Mouse (Mus musculus): ENCODE data around the gene Tmem132c. TPM values are rescaled to one million over a fixed set of nuclear protein-coding genes. Genes with fewer than 3 reads are reported as not detected.

The Tmem132c gene
- polyA plus RNA-seq, 1 experiment from 2014 or later = 0.26 TPM

DNA sequence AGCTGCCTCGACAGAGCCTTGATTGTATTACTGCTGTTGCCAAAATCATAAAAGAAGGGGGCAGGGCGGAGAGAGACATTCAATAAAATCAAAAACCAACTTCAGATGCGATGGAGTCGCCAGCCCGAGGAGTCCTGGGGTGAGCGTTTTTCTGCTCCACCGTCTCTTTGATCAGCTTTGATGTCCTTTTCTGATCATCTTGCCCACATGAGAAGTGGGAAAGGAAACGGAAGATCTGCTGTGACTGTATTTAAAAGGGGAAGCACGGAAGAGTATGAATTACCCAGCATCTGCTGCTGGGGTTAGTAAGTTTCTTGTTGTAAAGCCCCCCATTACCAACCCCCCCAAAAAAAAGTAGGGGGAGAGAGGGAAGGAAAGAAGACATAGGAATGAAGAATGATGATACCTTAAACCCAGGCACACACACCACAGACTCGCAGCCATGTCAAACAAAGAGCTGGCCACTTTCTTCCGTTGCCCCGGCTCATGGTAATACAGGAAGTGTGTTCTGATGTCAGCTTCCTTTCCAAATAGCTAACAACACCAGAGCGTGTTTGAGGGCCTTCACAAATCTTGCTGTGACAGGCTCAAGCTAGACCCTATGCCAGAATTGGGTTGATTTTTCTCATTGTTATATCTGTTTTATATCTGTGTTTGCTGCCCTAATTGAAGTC is 243.3 kb downstream of the Tmem132c start:
- peak; percentile 56 for DNase-seq (ENCODE audit: low spot score)

DNA sequence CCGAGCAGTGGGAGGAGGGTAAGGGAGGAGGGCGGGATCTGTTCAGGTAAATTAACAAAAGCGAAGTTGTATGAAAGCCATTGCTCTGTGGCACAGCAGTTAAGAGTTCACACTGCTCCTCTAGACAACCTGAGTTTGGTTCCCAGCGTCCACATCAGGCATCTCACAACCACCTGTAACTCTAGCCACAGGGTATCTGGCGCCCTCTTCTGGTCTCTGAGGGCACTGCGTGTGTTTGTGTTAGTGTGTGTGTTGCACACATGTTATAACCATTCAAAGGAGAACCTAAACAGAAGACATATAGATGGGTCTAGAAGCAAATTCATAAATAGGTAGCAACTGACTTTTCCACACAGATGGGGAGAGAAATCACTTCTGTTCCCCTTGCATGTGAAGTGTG is 245.6 kb downstream of the Tmem132c start:
- no peak for DNase-seq (ENCODE audit: low spot score)

DNA sequence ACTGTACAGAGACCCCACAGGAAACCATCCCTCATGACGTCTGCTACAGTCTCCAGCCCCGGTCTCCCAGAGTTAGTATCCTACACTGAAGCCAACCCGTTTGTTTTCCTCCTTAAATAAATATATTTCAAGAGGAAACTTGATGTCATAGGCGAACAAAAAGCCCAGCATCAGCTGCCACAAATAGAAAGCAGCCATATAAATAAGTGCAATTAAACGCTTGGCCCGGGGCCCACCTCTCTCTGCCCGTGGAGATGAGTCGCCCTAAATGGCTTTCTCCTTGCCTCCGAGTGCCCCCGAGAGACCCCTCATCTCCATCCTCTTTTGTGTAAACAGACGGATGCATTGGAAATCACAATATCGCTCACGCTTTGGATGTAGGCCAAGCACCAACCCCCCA is 247.1 kb downstream of the Tmem132c start:
- no peak for DNase-seq (ENCODE audit: low spot score)

DNA sequence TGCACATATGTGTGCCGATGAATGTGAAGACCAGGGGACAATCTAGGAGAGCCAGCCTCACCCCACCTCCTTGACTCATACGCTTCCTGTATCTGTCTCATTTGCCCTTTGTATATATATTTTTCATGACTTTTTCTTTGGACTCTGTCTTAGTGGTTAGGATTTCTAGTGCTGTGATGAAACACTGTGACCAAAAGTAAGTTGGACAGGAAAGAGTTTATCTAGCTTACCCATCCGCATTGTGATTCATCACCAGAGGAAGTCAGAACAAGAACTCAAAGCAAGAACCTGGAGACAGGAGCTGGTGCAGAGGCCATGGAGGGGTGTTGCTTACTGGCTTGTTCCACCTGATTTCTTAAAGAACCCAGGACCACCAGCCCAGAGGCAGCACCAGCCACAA is 250.1 kb downstream of the Tmem132c start:
- no peak for DNase-seq (ENCODE audit: low spot score)

DNA sequence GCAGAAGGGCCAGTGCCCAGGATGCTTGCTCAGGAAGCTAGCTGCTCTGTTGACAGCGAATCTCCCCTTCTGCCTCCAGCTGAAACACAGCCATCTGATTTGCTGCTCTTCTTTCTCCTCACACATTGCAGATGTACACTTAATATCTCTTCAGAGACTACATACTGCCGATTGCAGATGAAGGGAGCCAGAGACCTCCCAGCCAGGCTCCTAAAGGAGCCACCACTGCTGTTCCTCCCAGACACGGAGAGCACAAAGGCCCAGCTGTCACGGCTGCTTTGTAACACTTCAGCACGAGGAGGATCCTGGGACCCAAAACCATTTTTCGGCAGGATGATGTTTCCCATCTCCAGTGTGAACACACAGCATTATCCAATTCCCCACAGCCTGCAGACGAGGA is 255.3 kb downstream of the Tmem132c start:
- DNase-seq (ENCODE audit: low spot score) = no peak

DNA sequence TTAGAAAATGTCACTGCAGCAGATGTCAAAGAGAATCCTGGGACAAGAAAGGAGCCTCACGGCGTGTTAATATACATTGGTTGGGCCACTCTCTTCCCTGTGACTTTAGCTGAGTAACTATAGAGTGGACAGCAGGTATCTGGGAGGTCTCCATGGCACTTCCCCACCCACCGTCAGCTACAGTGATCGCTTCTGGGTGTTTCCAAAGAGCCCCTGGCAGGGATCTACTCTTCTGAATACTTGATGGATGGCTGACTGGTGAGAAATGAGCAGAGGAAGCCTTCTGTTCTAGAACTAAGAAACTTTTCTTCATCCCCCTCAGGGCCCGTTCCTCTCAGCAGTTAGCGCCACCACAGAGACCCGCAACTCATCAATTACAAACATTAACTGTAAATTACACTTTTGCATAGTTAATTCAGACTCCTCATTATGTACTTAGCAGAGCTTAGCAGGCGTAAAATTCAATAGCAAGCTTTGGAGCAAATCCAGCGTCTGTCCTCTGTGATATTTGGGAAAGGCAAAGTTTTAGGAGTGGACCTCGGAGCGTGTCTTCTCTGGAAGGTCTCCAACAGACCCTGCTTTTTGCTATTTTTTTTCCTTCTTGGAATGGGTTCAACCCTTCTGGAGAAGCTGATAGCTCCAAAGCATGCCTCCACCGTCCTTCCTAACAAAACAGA is 257.7 kb downstream of the Tmem132c start:
- no peak for DNase-seq (ENCODE audit: low spot score)

DNA sequence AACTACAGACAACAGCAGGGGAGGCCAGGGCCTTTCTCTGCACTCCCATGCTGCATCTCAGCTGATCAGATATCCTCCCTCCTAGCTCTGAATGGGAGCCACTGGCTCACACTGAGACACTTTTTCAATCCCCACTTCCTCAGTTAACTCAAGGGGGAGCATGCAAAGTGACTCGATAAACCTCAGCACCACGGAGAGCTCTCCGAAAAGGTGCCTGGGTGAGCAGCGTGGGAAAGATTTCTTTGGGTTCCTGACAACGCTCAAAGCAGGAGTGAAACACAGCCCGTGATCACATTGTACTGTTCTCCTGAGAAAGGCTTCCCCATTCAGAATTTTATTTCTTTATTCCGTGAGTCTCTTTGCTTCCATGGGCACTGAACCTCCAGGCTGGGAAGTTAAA is 261.2 kb downstream of the Tmem132c start:
- DNase-seq (ENCODE audit: low spot score) = no peak

DNA sequence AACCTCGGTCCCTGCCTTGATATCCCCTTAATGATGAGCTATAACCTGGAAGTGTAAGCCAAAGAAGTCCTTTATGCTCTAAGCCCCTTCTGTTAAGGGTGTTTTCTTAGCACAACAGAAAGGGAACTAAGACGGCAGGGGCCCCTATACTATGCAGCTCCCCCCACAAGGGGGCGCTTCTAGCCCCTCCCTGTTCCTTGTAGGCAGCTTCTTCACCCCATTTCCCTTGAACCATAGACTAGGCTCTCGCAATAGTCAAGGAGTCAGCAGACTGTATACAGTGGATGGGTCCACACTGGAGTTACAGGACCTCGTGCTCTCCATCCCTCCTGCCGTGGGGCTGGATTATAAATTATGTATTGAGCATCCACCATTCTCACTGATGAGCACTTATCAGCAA is 264.1 kb downstream of the Tmem132c start:
- no peak for DNase-seq (ENCODE audit: low spot score)

DNA sequence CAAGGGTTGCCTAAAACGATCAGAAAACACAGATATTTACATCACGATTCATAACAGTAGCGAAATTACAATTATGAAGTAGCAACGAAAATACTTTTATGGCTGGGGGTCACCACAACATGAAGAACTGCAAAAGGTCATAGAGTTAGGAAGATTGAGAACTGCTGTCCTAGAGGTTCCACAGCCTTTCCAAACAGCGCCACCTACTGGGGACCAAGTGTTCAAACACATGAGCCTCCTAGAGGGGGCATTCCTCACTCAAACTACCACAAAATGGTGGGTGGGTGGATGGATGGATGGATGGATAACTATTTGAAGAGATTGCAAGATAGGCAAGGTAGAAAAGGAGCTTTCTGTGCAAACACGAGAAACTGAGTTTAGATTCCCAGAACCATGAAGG is 270.0 kb downstream of the Tmem132c start:
- no peak for DNase-seq (ENCODE audit: low spot score)

DNA sequence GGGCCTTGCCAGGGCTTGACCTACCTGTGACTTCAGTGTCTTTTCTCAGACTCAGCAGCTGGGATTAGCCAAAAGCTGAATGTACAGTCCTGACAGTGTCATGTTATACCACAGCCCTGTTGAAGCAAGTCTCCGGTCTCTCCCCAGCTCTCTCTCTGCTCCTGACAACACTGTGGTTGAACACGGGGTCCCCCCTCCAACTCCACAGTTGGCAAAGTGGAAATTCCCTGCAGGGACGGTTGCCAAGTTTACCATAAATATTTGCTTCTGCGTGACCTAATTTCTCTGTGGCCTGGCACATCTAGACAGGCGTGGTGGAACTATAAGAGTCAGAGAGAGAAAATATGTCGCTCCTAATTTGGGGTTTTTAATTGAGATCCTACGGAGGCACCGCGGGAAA is 274.4 kb downstream of the Tmem132c start:
- no peak for DNase-seq (ENCODE audit: low spot score)

DNA sequence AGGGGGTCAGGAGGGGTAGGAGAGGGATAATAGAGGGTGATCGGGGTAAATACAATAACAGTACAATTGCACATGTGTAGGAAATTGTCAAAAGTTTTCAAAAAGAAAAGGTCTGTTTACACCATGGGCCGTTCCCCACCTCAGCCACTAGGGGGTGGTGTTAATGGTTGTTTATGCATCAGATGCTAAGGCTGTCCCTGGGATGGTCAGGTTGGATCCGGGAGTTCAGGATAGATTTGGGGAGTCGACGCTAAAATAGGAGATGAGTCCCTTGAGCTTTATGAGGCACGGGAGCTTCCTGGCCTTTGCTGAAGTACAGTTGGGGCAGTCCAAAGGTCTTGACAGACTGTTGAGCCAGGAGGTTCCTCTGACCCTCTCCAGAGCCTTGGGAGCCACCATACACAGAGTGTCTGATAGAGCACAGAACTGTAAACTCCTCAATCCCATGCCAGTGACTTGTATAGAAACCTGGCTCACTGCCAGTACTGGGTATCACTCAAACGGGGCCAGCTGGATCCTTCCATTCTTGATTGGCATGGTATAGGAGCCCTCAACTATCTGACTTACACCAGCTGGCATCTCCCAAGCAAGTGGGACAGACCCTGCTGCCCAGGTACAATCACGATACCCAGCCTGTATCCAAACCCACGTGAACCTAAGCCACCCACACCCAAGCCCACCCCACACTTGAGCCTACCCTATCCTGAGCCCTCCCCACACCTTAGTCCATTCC is 281.3 kb downstream of the Tmem132c start:
- DNase-seq (ENCODE audit: low spot score) = peak; percentile 7

DNA sequence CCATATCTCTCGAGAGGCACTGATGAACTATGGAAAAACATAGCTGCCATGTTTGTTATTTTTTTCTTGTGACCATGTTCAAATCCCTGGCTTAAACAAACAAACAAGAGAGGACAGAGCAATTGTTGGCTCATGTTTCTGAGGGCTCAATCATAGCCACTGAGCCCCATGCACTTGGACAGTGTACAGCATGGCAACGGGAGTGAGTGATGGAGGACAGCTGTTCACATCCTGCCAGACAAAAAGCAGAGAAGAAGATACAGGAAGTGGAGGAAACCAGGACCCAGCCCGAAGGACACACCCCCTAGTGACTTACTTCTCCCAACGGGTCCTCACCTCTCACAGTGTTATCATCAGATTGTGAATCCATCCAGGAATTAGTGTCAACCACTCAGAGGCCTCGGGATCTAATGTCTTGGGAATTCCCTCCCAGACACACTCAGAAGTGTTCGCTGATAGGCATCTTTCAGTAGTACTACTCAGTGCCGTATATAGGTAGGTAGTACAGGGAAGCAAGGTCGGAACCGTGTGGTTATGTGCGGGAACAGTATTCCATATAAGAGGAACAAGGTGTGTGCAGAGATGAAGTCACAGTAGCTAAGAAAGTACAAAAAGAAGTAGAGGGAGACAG is 285.9 kb downstream of the Tmem132c start:
- no peak for DNase-seq (ENCODE audit: low spot score)

DNA sequence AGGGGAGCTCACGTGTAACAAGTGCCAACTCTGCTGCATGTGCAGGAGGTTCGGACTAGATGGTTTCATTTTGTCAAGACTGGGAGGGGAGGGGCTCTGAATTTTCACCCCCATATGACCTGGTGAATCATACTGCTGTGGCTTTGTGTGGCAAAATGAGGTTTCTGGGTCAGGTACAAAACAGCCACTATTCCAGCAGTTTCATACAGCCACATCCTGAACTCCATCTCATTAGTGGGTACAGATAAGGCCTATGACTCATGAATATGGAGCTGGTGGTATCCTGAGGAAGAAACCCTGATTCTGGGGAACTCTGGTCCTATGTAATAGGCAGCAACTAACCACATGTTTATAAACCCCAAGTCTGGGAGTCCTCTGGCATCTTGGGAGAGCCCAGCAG is 295.9 kb downstream of the Tmem132c start:
- DNase-seq (ENCODE audit: low spot score) = no peak

DNA sequence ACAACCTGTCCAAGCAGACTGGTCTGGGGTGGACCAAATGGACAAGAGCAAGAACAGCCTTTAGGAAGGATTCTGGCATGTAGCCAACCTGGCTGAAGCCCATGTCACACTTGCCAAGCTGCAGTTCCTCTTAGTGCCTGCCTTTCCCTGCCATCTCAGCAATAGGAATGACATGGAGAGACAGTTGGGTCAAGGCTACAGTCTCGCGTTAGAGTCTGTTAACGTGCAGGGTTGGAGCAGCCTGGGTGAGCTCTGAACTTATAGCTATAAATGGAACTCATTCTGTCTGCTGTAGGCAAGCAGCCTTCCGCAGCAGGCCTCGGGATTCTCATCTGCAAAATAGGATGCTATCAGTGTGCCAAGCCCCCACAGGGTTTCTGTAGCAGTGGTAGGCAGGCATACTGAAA is 305.0 kb downstream of the Tmem132c start:
- DNase-seq (ENCODE audit: low spot score) = no peak

DNA sequence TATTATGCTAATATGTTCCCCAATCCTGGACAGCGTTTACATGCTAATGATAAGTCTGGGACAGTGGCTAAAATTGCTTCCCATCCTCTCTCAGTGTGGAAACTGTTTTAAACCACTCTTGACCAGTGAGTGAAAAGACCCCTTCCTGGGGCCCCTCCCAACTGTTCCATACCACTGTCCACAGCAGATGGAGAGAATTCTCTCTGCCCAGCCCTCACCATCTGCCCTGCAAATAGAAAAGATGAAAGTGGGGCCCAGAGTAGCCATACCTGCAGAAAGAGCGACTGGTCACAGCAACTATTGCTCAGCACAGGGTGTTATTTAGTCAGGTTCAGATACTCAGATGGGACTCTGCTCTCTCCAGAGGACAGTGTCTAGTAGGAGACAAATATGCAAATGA is 306.5 kb downstream of the Tmem132c start:
- no peak for DNase-seq (ENCODE audit: low spot score)

DNA sequence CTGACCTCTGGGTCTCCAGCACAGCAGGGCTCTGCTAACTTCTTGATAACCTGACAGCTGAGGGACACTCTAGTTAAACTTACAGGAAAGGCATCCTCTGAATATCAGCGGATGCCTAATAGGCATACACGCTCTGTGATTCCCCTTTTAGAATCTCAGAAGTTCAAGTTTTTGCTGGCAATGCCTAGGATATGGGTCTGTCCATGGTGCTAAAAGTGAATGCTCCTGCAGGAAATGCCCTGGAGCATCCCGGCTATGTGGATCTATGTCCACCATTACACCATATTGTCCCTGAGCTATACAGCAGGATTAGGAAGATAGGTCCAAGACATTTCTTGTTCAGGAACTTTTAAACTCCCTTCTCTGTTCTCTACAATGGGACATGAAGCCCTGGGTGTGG is 319.5 kb downstream of the Tmem132c start:
- no peak for DNase-seq (ENCODE audit: low spot score)

DNA sequence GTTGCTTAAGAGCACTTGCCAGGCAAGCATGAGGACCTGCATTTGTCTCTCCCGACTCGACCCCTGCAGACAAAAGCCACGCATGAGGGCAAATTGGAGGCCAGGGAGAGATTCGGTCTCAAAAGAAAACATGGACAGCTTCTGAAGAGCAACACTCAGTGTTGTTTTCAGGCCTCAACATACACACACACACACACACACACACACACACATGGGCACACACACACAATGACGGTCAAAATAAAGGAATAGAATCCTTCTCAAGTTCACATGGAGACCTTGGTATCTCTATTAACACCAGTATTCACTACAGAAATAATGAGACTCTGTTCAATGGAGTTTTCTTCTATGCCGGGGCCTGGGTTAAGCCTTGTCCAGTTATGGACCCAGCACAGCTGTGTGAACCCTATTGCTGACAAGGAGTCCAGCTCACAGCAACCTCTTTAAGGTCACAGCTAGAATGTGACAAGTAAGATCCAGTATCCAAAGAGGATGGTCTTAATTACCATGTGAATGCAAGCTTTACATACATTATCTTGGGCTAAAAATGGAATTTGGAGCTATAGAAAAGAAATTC is 325.6 kb downstream of the Tmem132c start:
- DNase-seq (ENCODE audit: low spot score) = no peak

DNA sequence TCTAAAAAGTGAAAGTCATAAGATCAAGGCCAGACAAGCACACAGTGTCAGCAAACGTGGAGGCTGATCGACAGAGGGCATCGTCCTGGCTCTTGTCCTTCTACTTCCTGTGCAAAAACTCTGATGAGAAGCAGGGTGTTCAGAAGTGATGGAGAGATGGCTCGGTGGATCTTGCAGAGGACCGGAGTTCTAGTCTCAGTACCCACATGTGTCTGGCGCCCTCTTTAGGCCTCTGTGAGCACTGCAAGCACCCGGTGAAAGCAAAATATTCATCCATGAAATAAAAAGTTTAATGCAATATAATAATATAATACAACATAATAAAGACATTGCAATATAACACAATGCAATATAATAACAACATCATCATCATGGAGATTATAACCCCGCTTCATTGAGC is 335.8 kb downstream of the Tmem132c start:
- DNase-seq (ENCODE audit: low spot score) = no peak

DNA sequence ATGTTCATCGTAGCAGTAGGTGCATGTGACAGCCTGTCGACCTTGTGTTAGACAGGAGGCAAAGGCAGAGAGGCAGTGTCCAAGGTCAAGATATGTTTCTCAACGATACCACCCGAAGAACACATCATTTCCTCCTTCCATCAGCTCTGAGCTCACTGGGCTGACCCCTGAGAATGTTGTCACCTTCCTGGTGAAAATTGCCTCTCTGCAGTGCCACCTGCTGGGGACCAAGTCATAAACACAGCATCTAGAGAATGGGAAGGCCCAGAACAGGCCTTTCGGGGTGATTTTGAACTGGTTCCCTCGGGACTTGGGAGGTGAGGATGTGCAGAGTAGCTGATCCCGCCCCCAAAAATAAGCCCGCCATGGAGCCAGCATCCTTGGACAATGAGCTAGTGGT is 342.1 kb downstream of the Tmem132c start:
- DNase-seq (ENCODE audit: low spot score) = no peak

DNA sequence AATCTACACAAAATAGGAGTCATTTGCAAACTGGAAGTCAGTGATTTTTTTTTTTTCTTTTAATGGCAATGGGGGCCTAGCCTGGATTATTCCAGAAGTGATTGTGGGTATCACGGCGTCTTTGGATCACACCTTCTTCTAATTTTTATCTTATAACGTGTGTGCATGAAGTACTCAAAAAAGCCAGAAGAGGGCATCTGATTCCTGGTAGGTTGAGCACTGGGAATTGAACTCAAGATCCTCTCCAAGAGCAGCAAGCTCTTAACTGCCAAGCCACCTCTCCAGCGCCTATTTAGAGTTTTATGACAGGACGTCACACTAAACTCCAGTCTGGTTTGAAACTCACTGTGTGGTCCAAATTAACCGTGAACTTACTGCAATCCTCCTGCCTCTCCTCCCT is 346.2 kb downstream of the Tmem132c start:
- DNase-seq (ENCODE audit: low spot score) = no peak

DNA sequence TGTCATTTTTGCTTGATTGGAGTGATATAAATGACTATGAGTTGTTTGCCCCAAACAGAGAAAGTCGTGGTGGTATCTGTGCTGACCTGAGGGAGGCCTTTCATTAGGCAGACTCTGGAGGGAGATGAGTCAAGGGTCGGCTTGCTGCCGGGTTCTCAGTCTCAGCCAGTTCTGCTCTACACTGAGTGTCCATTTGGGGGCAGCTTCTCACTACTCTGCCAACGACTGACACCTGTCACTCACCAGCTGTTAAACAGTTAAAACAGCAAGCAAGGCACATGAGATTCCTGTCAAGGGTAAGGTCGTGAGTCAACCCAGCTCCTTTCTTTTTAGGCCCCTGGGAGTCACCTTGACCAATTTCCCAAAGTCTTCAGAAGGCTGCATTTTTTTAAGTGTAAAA is 350.8 kb downstream of the Tmem132c start:
- no peak for DNase-seq (ENCODE audit: low spot score)

DNA sequence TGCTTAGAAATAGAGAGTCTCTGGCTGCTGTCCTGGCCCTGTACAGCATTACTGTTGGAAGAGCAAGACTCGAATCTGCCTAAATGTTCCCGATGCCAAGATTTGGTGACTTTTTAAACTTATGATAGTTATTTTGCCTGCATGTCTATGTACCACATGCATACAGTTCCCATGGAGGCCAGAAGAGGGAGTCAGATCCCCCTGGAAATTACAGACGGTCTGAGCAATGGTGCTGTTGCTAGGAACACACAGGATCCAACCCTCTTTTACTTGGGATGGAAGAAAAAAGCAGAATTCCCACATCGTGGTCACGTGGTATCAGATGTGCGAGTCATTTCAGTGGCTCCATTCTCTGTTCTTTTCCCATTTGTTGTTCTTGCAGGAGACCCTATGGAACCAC is 351.2 kb downstream of the Tmem132c start:
- no peak for DNase-seq (ENCODE audit: low spot score)
